Mouse (Mus musculus) liver, embryonic 14.5 days (tissue): ENCODE data around the gene Calml4. TPM values are rescaled to one million over a fixed set of nuclear protein-coding genes. Genes with fewer than 3 reads are reported as not detected.

ENCODE experiments used
- ATAC-seq: fragments of 200-750 bp; cut with Nextera tagmentation; 2 replicates; pipeline ENCODE4 v1.8.0; 2017; ENCODE audit warnings: moderate number of reproducible peaks, mild to moderate bottlenecking, moderate library complexity; ENCODE audit not compliant: insufficient read depth
- DNase-seq, 3 experiments: peaks; one replicate each; pipeline ENCODE4 v3.0.0-alpha.2; 2012 to 2013; ENCODE audit warnings: low read depth in 3 of 3, low spot score in 3 of 3
- H3K27ac ChIP-seq: fragments of 300-500 bp; sonication (generic); 2 replicates; pipeline ENCODE4 v1.5.1; 2014; ENCODE audit warnings: moderate library complexity, mild to moderate bottlenecking, control low read depth, inconsistent platforms
- H3K27me3 ChIP-seq: fragments of 300-500 bp; sonication (generic); 2 replicates; pipeline ENCODE4 v1.6.1; 2014; ENCODE audit warnings: mild to moderate bottlenecking, low read length, moderate library complexity; ENCODE audit not compliant: control insufficient read depth, insufficient read depth
- H3K36me3 ChIP-seq: fragments of 300-500 bp; sonication (generic); replicated peaks from 2 replicates; pipeline ENCODE4 v1.6.1; 2014; ENCODE audit warnings: low read depth; ENCODE audit not compliant: control insufficient read depth, insufficient read depth
- H3K4me1 ChIP-seq, 2 experiments: fragments of 200-500 bp in 1 of 2; fragments of 300-500 bp in 1 of 2; sonication (generic) in 1 of 2; replicated peaks; 2 replicates each; pipeline ENCODE4 v1.6.1; 2012 to 2014; ENCODE audit warnings: antibody characterized with exemption in 1 of 2, inconsistent platforms in 1 of 2, low read length in 1 of 2; ENCODE audit not compliant: control insufficient read depth in 2 of 2, insufficient read depth in 2 of 2
- H3K4me2 ChIP-seq: fragments of 300-500 bp; sonication (generic); 2 replicates; pipeline ENCODE4 v1.6.1; 2014; ENCODE audit warnings: low read depth, mild to moderate bottlenecking, control low read depth, moderate library complexity
- H3K4me3 ChIP-seq, 2 experiments: fragments of 200-500 bp in 1 of 2; fragments of 300-500 bp in 1 of 2; sonication (generic) in 1 of 2; 2 replicates each; pipeline ENCODE4 v1.5.1; 2012 to 2014; ENCODE audit warnings: low read depth in 2 of 2, low read length in 2 of 2, mild to moderate bottlenecking in 2 of 2, control low read depth in 1 of 2, inconsistent platforms in 1 of 2, moderate library complexity in 1 of 2; ENCODE audit not compliant: insufficient read depth in 1 of 2
- H3K9ac ChIP-seq: fragments of 300-500 bp; sonication (generic); replicated peaks from 2 replicates; pipeline ENCODE4 v1.6.1; 2014; ENCODE audit warnings: mild to moderate bottlenecking, control low read depth, moderate library complexity
- H3K9me3 ChIP-seq: fragments of 300-500 bp; sonication (generic); 2 replicates; pipeline ENCODE4 v1.6.1; 2016; ENCODE audit warnings: low read length, mixed read lengths; ENCODE audit not compliant: control insufficient read depth
- CTCF ChIP-seq: IDR thresholded peaks from 2 replicates; pipeline ENCODE4 v1.5.1; 2016; ENCODE audit warnings: antibody characterized with exemption, low read depth, control low read depth
- EP300 ChIP-seq: IDR thresholded peaks from 2 replicates; pipeline ENCODE4 v1.6.1; 2016; ENCODE audit warnings: antibody characterized with exemption, low read depth
- WGBS: fragments of 180-500 bp; shearing (Covaris S2); extraction: QIAGEN DNeasy Blood & Tissue Kit; methylation state at CpG from one replicate; pipeline ENCODE4 v1.1.7; 2014; ENCODE audit not compliant: insufficient replicate concordance; 5-methylcytosine and 5-hydroxymethylcytosine counted together
- polyA plus RNA-seq, 2 experiments: library from polyadenylated mRNA; depleted of rRNA in 1 of 2; stranded (reverse) in 1 of 2; unstranded in 1 of 2; fragments of >200 nt; fragmentation: Nextera tagmentation in 1 of 2; extraction: Ambion mirVana in 1 of 2; gene quantifications; 2 replicates each; pipeline versions ENCODE4 v1.2.1 to v1.2.3; 2012 to 2014

The Calml4 gene
- polyA plus RNA-seq, 2 experiments = 0.98 to 1.6 TPM

DNA sequence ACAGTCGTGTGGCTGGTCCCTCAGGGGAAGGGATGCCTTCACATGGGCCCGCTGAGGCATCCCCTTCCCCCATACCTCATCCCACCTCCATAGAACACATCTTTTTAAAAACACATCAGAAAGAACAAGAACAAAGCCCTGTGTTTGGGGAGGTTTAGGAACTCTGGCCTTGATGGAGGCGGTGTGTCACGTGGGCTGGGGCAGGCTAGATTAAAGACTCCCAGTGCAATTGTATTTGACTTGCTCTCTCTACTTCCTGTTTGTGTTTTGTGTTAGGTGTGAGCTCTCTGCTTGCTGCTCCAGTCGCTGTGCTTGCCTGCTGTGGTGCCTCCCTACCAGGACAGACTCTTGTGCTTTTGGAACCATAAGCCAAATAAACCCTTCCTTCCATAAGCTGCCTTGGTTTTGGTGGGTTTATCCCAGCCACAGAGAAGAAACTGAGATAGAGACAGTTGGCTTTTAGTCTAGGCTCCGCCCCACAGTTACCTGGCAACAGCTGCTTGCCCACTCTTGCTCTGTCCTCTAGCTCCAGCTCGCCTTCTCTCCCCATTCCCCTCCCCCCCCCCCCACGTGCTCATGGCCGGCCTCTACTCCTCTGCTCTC, 32.0 kb upstream of the Calml4 start:
- DNase-seq = no peak
- H3K36me3 ChIP-seq = no peaks in the 10 kb centered on the region
- H3K4me1 ChIP-seq = peaks cover 4 to 21% of the 10 kb centered on the region in 2 experiments; a peak in 3 of 4 replicates
- no peaks in the 10 kb centered on the region for H3K9me3 ChIP-seq
- no peak overlapping the region for H3K4me2 ChIP-seq
- no peak overlapping the region for H3K4me3 ChIP-seq
- H3K27ac ChIP-seq = no peak overlapping the region
- H3K27me3 ChIP-seq = no peaks in the 10 kb centered on the region
- no peak overlapping the region for H3K9ac ChIP-seq
- TF ChIP-seq EP300 (no peak), CTCF (no peak)
- 25% methylated on average over 8 of the region's 9 CpGs for WGBS
- peak; percentile 19; the same call in 1 of the 2 replicates for ATAC-seq

- ATAC-seq (no peak), DNase-seq (no peak)
- no peaks in the 10 kb centered on the region for H3K36me3 ChIP-seq
- no peak overlapping the region for H3K4me3 ChIP-seq
- H3K9me3 ChIP-seq = no peaks in the 10 kb centered on the region
- no peak for TF ChIP-seq CTCF
- TF ChIP-seq EP300 = no peak
- H3K27ac ChIP-seq = no peak overlapping the region
- H3K27me3 ChIP-seq = no peaks in the 10 kb centered on the region
- H3K4me2 ChIP-seq = no peak overlapping the region
- H3K9ac ChIP-seq = no peak overlapping the region
- peaks cover 4 to 21% of the 10 kb centered on the region in 2 experiments; a peak in 3 of 4 replicates for H3K4me1 ChIP-seq
- WGBS = 27% methylated on average over 7 of the region's 7 CpGs
Measured at GRCm38 (mm10) chr9:62826456-62826855, 31.4 kb upstream of the Calml4 start.

GRCm38 (mm10) chr9:62827939-62828652, 29.8 kb upstream of the Calml4 start:
- H3K4me2 ChIP-seq = peak overlapping the region; percentile 91
- no peaks in the 10 kb centered on the region for H3K36me3 ChIP-seq
- no peaks in the 10 kb centered on the region for H3K9me3 ChIP-seq
- 3% methylated on average over 24 of the region's 24 CpGs for WGBS
- ATAC-seq (peak; percentile 46), DNase-seq (peak in 1 of 3 experiments; percentile 62)
- H3K4me1 ChIP-seq = peaks cover 4 to 21% of the 10 kb centered on the region in 2 experiments; a peak in 3 of 4 replicates
- peak overlapping the region; percentile 56 for H3K27ac ChIP-seq
- TF ChIP-seq CTCF = peak; percentile 55
- no peak for TF ChIP-seq EP300
- no peaks in the 10 kb centered on the region for H3K27me3 ChIP-seq
- peak overlapping the region; percentile 58; the same call in 1 of the 2 replicates for H3K9ac ChIP-seq
- peak overlapping the region; percentile 51 to 56 for H3K4me3 ChIP-seq

DNA sequence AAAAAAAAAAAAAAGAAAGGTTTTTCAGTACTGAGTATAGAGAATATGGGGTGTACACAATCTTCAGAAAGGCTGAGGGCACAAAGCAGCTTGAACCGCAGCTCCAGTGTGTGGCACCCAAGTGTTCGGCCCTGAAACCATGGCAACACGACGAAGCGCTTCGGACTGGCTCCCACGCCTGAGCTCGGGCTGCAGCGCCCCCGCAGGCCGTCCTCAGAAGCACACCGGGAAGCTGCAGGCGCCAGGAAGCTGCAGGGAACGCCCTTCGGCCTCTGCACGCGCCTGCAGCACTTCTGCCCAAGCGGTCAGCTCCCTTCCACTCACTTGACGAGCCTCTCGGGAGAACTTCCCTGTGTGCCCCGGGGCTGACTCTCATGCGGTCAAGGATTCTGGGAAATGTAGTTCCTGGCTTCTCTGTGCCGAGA, 29.2 kb upstream of the Calml4 start:
- H3K9ac ChIP-seq = no peak overlapping the region
- peak; percentile 99 for TF ChIP-seq CTCF
- no peak for TF ChIP-seq EP300
- peak overlapping the region; percentile 91 for H3K4me2 ChIP-seq
- H3K4me1 ChIP-seq = peaks cover 4 to 21% of the 10 kb centered on the region in 2 experiments; a peak in 3 of 4 replicates
- H3K27ac ChIP-seq = no peak overlapping the region; the same call in 1 of the 2 replicates
- H3K27me3 ChIP-seq = no peaks in the 10 kb centered on the region
- H3K9me3 ChIP-seq = no peaks in the 10 kb centered on the region
- H3K4me3 ChIP-seq = peak overlapping the region in 1 of 2 experiments; percentile 51; a peak in 3 of 4 replicates
- DNase-seq (peak; percentile 86 to 91 (median 90)), ATAC-seq (peak; percentile 84)
- no peaks in the 10 kb centered on the region for H3K36me3 ChIP-seq
- under 1% methylated on average over 23 of the region's 23 CpGs for WGBS

DNA sequence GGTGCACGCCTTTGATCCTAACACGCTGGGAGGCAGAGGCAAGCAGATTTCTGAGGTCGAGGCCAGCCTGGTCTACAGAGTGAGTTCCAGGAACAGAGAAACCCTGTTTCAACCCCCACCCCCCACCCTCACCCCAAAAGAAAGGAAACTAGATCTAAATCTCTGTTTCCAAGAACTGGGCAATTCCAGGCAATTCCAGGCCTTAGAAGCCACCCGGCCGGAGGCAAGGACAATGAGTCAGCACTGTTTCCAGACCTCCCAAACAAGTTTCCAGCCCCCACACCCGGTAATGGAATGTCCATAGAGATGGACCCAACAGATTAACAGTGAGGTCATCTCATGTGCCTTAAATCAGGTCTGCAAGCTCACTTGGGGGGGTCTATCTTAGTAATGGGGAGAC, 28.0 kb upstream of the Calml4 start:
- no peak overlapping the region for H3K9ac ChIP-seq
- H3K27ac ChIP-seq = no peak overlapping the region
- no peak overlapping the region for H3K4me3 ChIP-seq
- no peak overlapping the region for H3K4me2 ChIP-seq
- no peaks in the 10 kb centered on the region for H3K36me3 ChIP-seq
- H3K27me3 ChIP-seq = no peaks in the 10 kb centered on the region
- TF ChIP-seq CTCF (no peak), EP300 (no peak)
- DNase-seq (no peak), ATAC-seq (no peak)
- no peaks in the 10 kb centered on the region for H3K9me3 ChIP-seq
- 60% methylated on average over 6 of the region's 6 CpGs for WGBS
- peaks cover 4 to 21% of the 10 kb centered on the region in 2 experiments; a peak in 3 of 4 replicates for H3K4me1 ChIP-seq
